Comparison of ENCODE assay signal across 7 mouse cellular contexts in genomic region chr11:97198601-97199000, GRCm38 (mm10). TPM values are rescaled to one million over a fixed set of nuclear protein-coding genes. Genes with fewer than 3 reads are reported as not detected.
A peak's percentile ranks its signal among the peaks of the same experiment; 100 is the strongest.
DNase-seq lines count a peak whose midpoint lies in the region; TF ChIP-seq lines count a peak whose summit lies in the region.

No protein-coding gene starts in this region.

- H3K36me3 ChIP-seq in testis, adult 2 months (ENCODE audit: control insufficient read depth, insufficient read depth, low read length) = no peaks in the 10 kb centered on the region

- peak; percentile 84 for TF ChIP-seq CTCF in layer of hippocampus, adult 2 months (conservative IDR thresholded peaks at IDR 0.05)
- peak; percentile 77 for TF ChIP-seq CTCF in bone marrow, adult 2 months (IDR thresholded peaks at IDR 0.05; ENCODE audit: control insufficient read depth, insufficient read depth, low read length)
- peak; percentile 84 for TF ChIP-seq CTCF in gastrocnemius, adult 2 months (IDR thresholded peaks at IDR 0.05)
- peak; percentile 78; the same call in 1 of the 2 replicates for TF ChIP-seq CTCF in testis, adult 2 months (IDR thresholded peaks at IDR 0.05; ENCODE audit: control insufficient read depth, insufficient read depth, insufficient replicate concordance, low read depth, low read length)

- no peak for TF ChIP-seq POLR2A in bone marrow, adult 2 months (IDR thresholded peaks at IDR 0.05; ENCODE audit: borderline replicate concordance, control insufficient read depth, low read depth, low read length)
- no peak for TF ChIP-seq POLR2A in testis, adult 2 months (IDR thresholded peaks at IDR 0.05; ENCODE audit: control insufficient read depth, low read depth, low read length)

- DNase-seq in layer of hippocampus, adult 2 months (ENCODE audit: low spot score in 2 of 2) = peak in 1 of 2 experiments; percentile 30
- DNase-seq in layer of hippocampus, adult 9-10 months (ENCODE audit: low spot score) = no peak
- DNase-seq in ES-CJ7 (ENCODE audit: low read depth, low spot score) = peak; percentile 81
- DNase-seq in gastrocnemius, adult 2 months = peak; percentile 59
- DNase-seq in lung, postnatal 14 days = peak; percentile 72

- H3K27me3 ChIP-seq in testis, adult 2 months (ENCODE audit: control insufficient read depth, insufficient read depth, low read length) = no peaks in the 10 kb centered on the region

- 8% methylated on average over 5 of the region's 5 CpGs for WGBS in bone marrow, adult 2 months

- H3K27ac ChIP-seq in layer of hippocampus, adult 2 months = no peak overlapping the region
- no peak overlapping the region for H3K27ac ChIP-seq in bone marrow, adult 2 months (ENCODE audit: control insufficient read depth, insufficient read depth, low read depth, low read length, poor library complexity)
- H3K27ac ChIP-seq in gastrocnemius, adult 2 months = no peak overlapping the region
- no peak overlapping the region for H3K27ac ChIP-seq in testis, adult 2 months (ENCODE audit: control insufficient read depth, insufficient read depth, low read depth, low read length)

- no peaks in the 10 kb centered on the region; the same call in 1 of the 2 replicates for H3K4me1 ChIP-seq in bone marrow, adult 2 months (ENCODE audit: control insufficient read depth, insufficient read depth, low read length)
- no peaks in the 10 kb centered on the region; the same call in 1 of the 2 replicates for H3K4me1 ChIP-seq in testis, adult 2 months (ENCODE audit: control insufficient read depth, insufficient read depth, low read length)

- intact Hi-C loops in gastrocnemius, adult 2 months (cut with DNase I) = loop anchor here (2.0 kb wide), 1 partner anchor 132 kb away; no protein-coding TSS in a partner anchor

- H3K4me3 ChIP-seq in layer of hippocampus, adult 2 months = no peak overlapping the region
- H3K4me3 ChIP-seq in bone marrow, adult 2 months (replicated peaks; ENCODE audit: control insufficient read depth, low read depth, low read length) = no peak overlapping the region
- H3K4me3 ChIP-seq in gastrocnemius, adult 2 months = no peak overlapping the region
- no peak overlapping the region for H3K4me3 ChIP-seq in testis, adult 2 months (ENCODE audit: control insufficient read depth, low read depth, low read length)

RNA-seq across cellular contexts. Expression of gene Kpnb1, which starts 10.9 kb away (rescaled TPM):
- total RNA-seq in layer of hippocampus, adult 2 months (2021) = 100 to 1,000 TPM; 128 to 133 TPM
- 66.4 and 67.4 TPM in 2 replicates for polyA plus RNA-seq in bone marrow, adult 2 months (2011; ENCODE audit: insufficient read depth, insufficient read length, low replicate concordance, missing spikeins)
- total RNA-seq in gastrocnemius, adult 2 months (2021) = 10 to 100 TPM; 49.2 to 58.9 TPM
- polyA plus RNA-seq in testis, adult 2 months (2012; rRNA removed) = 37.5 and 40.3 TPM in 2 replicates

RNA-seq across cellular contexts. Expression of gene Tbkbp1, which starts 47.3 kb away (rescaled TPM):
- total RNA-seq in layer of hippocampus, adult 2 months (2021) = 10 to 100 TPM; 91.8 to 96.9 TPM
- 6.3 and 16.6 TPM in 2 replicates for polyA plus RNA-seq in bone marrow, adult 2 months (2011; ENCODE audit: insufficient read depth, insufficient read length, low replicate concordance, missing spikeins)
- total RNA-seq in gastrocnemius, adult 2 months (2021) = 1 to 10 TPM; 4.0 to 6.1 TPM
- polyA plus RNA-seq in testis, adult 2 months (2012; rRNA removed) = 2.4 and 2.7 TPM in 2 replicates

Comparison
In these comparisons a context has a peak if more than half of its experiments do, and no peak if none do; other contexts are left out.
1. RNA of gene Tbkbp1, which starts 47.3 kb away (total RNA-seq): 91.8 to 96.9 TPM in layer of hippocampus, adult 2 months; 4.0 to 6.1 TPM in gastrocnemius, adult 2 months; every median in the first group is over 10 times any median in the second.
2. Peak in every context shown above with its lines, with median percentiles within 50 percentile points of each other: CTCF ChIP-seq.